Mouse (Mus musculus) CD4-positive helper T cell, adult 2 months (primary cell): Measurements from ENCODE around the gene Cacna1e.

Source experiments
- DNase-seq: peaks from one replicate; pipeline ENCODE4 v3.0.0-alpha.2; 2012; ENCODE audit warnings: low read depth, missing footprints, low spot score

Cacna1e gene

DNA sequence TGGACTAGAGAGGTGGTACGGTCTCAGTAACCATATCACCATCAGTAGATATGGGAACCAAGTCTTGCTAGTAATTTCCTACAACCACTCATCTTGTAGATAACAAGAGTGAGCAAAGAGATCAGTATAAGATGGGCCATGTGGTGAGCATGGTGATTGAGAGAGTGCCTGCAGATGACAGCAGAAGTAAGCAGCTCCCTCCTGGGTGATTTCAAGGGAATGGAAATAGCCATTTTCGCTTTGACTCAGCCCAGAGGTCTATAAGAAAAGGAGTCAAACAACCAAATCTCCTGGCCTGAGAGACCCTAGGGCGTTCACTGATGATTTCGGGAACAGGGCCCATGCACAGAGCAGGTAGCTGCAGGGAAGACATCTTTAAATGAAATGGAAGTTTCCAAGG is 45.0 kb downstream of the Cacna1e start:
- no peak for DNase-seq

DNA sequence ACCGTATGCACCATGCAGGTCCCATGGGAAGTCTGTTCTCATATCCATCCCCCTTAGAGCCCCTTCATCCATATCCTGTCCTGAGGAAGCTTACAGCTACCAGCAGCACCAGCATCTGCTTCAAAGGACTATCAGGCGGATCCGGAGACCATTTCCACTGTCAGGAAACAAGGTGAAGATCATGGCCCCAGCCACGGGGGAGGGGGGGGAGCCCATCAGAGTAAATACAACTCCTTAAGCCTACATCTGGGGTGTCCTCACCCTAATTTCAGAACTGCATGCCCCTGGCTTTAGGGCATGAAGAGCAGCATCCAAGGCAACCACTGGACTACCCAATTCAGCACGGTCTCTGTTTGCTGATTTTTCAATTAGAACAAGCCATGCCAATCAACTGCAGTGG is 47.8 kb downstream of the Cacna1e start:
- no peak for DNase-seq

DNA sequence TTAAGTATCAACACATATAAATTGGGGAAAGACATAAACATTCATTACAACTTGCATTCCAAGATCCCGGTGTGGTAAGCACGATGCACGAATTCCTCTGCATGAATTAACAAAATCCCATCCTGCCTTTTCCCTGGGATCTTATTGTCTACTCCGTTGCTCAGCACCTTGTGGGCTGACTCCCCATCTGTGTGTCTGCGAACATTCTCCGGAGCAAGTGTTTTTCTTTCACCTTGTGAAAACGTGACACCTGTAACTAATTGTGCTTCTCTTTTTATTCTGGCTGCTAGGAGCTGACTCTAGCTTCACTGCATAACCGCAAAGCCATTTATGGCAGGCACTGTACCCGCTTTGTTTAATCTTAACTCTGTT is 52.1 kb downstream of the Cacna1e start:
- DNase-seq, result no peak

DNA sequence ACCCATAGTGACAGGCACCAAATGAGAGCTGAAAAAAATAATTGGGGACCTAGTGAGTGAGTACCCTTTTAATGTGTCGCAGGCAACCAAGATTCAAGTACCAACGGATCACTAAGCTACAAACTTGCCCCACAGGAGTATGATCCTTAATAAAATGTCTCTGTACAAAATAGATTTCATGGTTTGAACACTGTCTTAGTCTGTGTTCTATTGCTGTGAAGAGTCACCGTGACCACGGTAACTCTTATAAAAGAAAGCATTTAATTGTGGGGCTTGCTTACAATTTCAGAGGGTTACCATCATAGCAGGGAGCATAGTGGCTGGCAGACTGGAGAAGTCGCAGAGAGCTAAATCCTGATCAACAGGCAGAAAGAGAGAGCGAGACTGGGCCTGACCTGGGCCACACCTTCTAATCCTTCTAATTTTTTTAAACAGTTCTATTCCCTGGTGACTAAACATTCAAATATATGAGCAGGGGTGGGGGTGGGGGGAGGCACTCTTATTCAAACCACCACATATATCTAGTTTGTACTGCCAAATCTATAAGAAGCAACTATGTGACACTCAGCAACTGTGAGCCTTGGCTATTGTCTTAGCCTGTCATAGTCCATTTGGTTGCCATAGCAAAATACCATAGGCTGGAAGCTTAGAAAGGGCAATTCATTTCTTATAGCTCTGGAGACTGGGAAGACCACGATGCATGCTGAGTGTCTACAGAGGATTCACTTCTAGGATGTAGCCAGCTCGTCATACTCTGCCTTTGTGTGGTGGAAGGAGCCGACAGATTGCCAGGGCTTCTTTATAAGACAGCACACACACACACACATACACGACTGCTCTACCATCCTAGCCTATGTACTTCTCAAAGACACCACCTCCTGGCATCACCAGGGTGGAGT is 52.8 kb downstream of the Cacna1e start:
- DNase-seq, result no peak

DNA sequence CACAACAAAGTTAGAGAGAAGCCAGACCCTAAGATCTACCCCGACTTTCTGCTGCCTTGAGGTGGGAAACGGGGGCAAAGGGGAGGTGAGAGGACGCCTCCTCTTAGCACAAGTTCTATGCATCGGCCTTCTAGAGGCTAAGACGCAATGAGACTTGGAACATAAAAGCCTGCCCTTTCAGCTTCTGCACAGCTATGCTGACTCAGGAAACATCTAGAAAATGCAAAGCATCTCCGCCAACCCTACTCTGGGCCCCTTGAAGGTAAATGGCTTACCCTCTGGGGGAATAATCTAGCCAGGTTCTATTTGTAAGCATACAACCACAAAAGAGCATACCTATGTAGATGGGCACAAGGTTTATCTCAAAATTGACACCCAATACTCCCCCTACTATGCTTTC is 54.2 kb downstream of the Cacna1e start:
- DNase-seq, result no peak

DNA sequence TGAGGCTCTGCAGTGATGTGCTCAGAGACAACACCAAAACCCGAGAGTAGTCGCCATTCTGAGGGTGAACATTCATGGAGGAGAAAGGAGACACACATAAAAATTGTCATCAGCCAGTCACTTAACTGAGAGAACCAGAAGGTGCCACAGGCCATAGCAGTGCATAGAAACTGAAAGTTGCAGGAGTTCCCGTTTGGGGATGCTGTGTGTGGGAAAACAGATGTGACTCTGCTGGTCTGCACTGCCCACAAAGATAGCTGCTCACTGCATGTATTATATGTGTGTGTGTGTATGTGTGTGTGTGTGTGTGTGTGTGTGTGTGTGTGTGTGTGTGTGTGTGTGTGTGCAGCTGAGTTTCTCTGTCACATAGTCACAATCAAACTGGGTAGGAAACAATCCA is 61.2 kb downstream of the Cacna1e start:
- DNase-seq, result no peak

DNA sequence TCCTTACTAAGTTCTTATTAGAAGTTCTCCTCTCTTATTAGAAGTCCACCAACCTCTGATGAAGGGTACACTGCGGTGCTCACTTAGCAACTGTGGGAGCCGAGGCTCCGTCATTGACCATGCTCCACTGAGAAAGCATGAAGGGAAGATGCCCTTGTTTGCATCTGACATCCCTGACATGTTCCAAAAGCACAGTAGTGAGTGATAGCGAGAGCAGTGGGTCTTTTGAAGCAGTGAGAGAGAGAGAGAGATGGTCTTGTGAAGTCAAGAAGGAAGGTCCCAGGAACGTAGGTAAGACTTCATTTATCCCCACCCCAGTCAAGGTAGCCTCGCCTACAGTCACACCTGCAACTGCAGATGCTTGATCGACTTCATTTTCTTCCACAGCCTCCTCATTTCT is 63.9 kb downstream of the Cacna1e start:
- no peak for DNase-seq

DNA sequence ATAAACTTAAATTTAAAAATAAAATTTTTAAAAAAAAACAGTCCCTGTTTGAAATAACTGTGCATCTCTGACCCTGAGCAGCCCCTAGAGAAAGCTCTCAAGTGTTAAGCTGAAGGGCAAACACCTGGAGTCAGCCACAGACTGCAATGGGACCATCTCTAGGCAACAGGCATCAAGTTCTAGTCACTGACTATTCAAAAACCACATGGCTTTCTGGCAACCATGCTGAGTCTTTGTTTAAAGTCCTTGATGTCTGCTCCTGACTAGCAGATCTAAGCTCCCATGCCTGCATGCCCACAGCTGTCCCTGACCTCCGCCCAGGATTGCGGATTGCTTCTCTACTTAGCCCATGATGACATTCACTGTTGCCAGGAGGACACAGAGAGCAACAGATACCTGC is 64.3 kb downstream of the Cacna1e start:
- DNase-seq, result no peak

DNA sequence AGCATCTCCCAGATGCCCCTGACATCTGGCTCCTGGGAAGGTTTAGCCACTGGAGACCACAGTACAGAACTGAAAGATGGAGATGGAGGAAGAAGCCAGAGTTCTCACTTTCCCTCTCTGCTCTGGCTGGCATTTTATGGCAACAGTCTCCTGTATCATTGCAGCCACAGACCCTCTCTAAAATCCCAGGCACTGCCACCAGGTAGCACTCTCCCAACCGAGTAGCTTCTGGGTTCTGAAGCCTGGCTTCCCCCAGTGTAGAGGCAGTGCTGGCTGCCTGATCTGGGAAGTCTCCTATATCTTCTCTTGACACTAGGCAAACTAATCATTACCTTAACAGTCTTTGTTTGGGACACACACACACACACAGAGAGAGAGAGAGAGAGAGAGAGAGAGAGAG is 65.6 kb downstream of the Cacna1e start:
- no peak for DNase-seq

DNA sequence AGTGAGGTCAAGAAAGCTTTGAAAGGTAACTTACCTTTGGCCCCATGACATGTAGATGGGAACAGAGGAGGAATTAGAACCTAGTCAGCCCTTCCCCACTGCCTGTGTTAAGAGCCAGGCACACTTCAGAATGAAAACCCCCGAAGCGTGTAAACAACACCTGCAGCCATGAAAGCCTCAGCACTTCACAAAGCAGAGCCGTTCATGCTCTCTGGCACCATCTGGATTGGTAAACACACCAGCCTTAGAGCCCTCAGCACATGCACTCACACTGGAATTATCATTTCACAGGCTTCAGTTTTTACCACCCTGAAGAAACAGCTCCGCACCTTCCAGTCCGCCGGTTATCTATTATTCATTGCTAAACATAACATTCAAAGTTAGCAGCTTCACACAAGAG is 67.5 kb downstream of the Cacna1e start:
- no peak for DNase-seq

DNA sequence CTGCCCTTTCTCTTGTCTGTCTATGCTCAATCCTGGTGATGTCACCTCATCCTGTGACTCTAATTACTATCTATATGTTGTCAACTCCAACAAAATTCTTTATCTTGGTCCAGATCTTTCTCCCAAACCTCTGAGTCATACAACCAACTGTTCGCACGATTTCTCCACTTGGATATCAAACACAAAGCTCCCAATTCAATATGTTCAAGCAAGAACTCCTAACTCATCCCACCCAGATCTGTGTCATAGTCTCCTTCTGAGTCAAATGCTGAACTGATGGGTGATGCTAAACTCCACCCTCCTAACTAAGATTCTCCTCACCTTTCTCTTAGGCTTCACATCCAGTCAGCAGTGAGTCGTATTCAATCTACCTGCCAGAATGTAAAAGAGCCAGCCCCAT is 68.0 kb downstream of the Cacna1e start:
- no peak for DNase-seq

DNA sequence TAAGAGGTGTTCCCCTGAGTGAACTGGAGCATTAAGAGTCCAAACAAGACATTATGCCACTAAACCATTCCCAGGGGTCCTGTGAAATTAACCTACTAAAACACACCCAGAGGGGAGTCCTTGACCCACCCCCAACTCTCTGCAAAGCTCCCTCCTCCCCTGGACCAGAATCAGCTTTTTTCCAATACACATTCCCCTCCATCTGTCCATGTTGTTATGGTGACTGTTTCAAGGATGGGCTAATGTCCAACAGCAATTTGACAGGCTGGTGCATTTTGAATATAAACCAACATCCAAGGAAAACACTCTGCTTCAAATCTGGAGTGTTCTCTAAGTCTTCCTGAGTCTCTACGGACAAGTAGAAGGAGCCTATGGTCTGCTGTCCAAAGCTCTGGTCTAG is 78.6 kb downstream of the Cacna1e start:
- no peak for DNase-seq

DNA sequence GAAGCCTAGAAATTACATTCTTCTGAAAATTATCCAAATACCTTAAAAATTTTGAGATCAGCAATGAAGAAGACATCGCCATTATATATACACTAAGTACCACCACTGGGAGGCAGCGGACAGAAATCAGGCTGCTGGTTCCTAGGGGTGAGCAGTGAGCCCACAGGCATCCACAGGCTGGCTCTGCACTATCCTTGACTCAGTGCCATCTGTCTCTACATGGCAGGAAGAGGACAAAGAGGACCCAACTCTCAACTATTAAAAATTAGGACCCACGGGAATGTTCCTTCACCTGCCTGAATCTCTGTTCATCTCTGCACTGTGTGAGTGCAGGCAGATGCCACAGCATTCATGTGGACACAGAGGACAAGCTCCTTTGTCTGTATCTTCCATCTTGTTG is 79.3 kb downstream of the Cacna1e start:
- DNase-seq, result no peak

DNA sequence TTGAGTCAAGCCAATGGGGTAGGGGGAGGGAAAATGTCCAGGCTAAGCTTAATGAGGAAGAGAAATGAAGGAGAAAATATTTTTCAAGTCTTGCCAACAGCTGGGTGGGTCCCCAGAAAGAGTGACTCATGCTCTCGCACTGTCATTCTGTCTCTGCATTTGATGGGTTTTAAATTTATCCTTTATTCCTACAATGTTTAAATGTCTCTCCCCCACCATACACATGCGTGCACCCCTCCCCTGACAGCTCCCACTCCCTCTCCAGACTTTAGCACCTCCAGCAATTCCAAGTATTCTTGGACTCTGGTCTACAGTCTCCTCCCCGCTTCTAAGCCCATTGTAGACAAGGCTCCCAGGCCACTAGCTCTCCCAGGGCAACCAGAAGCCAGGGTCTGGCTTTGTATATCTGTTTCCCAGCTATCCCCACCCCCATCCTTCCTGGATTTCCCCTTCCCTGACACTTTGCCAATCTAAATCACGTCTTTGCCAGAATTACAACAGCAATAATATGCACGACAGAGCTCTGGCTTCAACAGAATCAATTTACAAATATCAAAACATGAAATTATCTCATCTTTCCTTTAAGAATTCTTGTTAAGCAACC is 81.9 kb downstream of the Cacna1e start:
- no peak for DNase-seq

DNA sequence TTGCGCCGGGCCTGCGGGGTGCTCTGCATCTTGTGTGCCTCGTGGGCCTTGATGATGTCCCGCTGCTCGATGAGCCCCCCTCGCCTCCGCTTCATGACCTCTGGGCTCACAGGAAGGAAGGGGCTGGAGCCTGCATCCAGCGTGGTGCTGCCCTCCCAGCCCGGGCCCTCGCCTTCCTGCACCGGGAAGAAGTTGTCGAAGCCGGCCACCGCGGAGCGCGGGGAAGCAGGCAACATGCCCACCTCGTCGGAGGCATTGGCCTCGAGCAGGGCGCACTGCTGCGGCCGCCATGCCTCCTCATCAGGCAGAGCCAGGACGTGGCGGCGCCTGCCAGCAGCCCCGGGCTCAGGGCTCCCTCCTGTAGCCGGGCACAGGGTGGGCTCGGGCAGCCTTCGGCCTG is 85.0 kb downstream of the Cacna1e start:
- no peak for DNase-seq

DNA sequence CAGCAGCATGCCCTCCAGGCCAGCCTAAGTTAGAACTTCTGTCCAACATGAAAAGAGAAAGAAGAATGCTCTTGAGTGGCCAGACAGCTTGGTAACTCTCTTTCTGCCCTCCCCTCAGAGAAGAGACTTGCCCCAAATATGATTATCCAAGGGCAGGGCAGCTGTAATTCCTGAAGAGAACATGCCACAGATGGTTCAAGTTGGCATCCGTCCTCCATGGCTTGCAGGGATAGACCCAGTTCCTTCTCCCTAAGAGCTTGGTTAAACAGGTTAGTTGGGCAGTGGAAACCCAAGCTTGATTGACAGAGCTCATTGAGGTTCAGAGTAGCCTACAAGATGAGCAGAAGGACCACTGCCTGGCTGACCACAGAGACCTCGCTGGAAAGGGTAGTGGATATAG is 85.5 kb downstream of the Cacna1e start:
- no peak for DNase-seq

DNA sequence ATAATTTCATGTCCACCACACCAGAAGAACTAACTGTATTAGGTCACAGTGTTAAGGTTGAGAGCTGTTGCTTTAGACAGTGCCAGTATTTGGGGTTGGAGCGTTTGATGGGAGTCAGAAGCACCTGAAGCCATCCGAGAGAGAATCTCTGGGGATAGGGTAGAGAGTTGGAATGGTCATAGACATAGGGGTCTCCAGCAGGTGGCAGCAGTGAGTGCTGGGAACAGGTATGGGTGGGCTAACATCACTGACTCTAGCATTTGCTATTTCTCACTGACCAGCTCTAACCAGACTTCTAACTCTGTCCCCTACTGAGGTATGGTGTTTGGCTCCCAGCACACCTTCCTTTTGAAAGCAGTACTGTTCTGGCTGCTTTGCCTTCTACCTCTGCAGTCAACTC is 87.6 kb downstream of the Cacna1e start:
- no peak for DNase-seq

DNA sequence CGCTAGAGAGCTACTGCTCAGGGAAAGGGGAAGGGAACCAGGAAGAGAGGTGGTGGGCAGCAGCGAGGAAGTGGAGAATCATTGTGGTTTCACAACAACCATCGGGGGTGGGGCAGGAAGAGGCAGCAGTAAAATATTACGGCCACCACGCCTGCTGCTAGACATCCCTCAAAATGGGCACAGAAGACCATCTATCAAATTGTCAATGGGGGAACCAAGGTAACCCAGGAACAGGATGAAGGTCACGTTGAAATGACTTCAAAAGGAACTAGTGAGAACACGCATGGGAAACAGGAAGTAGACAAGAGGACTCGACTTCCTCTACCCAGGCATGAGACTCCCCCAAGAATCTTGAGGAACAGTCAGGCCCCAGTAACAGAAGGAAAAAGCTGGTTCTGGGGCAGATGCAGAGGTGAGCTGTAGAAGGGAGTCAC is 89.8 kb downstream of the Cacna1e start:
- no peak for DNase-seq

DNA sequence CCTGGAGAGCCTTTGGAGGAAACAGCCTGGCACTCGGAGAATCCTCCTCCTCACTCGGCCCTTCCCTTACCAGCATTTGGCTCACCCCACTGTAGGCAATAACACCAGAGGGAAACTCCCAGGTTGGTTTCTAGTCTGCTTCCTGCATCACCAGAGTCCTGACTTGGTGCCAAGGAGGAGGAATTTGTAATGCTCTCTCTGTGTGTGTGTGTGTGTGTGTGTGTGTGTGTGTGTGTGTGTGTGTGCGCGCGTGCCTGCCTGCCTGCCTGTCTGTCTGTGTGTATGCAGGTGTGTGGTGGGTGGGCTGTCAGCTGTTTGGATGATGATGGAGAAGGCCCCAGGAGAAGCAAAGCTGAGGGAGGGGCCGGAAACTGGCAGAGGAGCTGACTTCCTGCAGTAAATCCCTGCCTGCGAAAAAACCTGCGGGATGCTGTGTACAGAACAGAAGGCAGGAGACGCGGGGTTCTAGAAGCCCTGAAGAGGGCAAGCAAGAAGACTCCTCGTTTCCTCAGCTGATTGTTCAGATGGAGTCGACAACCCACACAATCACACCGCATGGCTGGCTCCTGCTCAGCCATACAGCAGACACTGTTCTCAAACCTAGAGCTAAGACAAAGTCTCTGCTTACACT is 92.6 kb downstream of the Cacna1e start:
- peak; percentile 36 for DNase-seq

DNA sequence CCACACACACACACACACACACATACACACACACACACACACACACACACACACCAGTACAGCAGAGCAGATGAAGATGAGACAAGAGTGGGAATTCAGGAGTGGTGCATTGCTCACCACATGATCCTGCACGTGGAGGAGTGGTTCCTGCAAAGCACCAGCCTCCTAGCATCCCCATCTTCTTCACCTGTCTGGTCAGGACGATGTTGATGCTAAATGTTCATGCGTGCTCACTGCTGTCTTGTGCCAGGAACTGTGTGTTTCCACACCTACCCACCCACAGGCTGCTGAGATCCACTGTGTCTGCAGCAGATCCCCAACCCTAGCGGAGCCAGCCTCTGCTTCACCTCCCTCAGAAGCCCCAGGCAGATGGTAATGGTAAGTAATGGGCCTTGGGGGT is 95.8 kb downstream of the Cacna1e start:
- no peak for DNase-seq

DNA sequence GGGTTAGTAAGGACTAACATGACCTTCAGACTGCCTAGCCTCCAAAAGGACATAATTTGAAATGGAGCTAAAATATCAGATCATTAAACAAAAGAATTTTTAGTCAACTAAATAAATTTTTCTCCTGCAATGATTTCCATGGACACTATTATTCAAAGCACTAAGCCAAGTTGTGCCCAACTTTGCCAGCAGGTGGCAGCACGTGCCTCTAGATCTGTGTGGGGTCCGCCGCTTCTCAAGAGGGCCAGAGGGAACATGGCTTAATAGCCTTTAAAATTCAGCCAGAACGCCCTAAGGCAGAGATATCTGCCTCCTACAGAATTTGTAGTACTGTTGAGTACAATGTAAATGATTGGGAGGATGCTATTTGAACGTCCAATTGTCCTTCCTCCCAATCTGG is 96.2 kb downstream of the Cacna1e start:
- DNase-seq, result peak; percentile 53

DNA sequence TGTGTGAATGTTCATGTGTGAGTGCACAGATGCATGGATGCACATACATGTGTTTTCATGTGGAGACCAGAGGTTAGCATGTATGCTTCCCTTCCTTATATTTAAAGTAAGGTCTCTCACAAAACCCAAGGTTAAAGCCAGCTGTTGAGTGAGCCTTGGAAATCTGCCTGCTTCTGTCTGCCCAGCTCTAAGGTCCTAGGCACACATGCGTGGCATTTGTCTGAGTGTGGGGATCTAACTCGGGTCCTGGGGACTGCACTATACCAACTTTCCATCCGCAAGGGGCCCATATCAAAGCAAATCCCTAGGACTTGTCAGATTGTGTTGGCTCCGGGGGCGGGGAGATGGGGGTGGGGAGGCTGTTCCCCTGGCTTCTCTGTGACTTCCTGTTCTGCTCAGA is 96.9 kb downstream of the Cacna1e start:
- no peak for DNase-seq

DNA sequence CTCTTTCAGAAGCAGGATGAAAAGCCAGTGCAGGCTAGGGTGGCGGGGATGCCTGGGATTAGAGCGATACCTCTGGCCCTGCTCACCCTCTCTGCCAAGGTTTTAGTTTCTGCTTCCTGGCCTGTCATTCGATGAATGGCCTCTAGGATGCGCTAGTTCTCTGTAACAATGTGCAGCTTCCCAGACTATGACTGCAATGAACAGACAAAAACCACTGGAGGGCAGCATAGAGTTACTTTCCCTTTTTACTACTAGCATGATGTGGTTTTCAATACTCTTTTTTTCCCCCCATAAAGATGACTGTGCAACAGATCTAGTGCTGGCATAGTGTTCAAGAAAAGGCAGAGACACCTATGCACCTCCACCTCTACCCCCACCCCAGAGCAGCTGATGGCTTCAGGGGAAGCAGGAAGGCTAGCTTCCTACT is 98.0 kb downstream of the Cacna1e start:
- peak; percentile 90 for DNase-seq
